Mouse (Mus musculus) neural tube, embryonic 11.5 days (tissue): ENCODE measurements around the gene Wdr93. TPM values are rescaled to one million over a fixed set of nuclear protein-coding genes. Genes with fewer than 3 reads are reported as not detected.

Experiments used
- ATAC-seq: fragments of 200-750 bp; cut with Nextera tagmentation; 2 replicates; pipeline ENCODE4 v1.8.0; 2017; ENCODE audit warnings: moderate number of reproducible peaks, mild to moderate bottlenecking, moderate TSS enrichment, moderate library complexity; ENCODE audit not compliant: insufficient read depth, low FRiP score, low TSS enrichment
- DNase-seq: peaks from one replicate; pipeline ENCODE4 v3.0.0-alpha.2; 2015; ENCODE audit warnings: low spot score
- H3K27ac ChIP-seq: fragments of 300-500 bp; sonication (generic); 2 replicates; pipeline ENCODE4 v1.5.1; 2014; ENCODE audit warnings: low read depth, mild to moderate bottlenecking, low read length
- H3K27me3 ChIP-seq: fragments of 300-500 bp; sonication (generic); 2 replicates; pipeline ENCODE4 v1.6.1; 2014; ENCODE audit warnings: mild to moderate bottlenecking, low read length, mixed read lengths; ENCODE audit not compliant: control insufficient read depth, insufficient read depth
- H3K36me3 ChIP-seq: fragments of 300-500 bp; sonication (generic); 2 replicates; pipeline ENCODE4 v1.6.1; 2014; ENCODE audit warnings: mild to moderate bottlenecking, low read length, moderate library complexity, mixed read lengths; ENCODE audit not compliant: control insufficient read depth, insufficient read depth
- H3K4me1 ChIP-seq: fragments of 300-500 bp; sonication (generic); 2 replicates; pipeline ENCODE4 v1.6.1; 2014; ENCODE audit warnings: low read length, mixed read lengths; ENCODE audit not compliant: control insufficient read depth, insufficient read depth
- H3K4me2 ChIP-seq: fragments of 300-500 bp; sonication (generic); 2 replicates; pipeline ENCODE4 v1.6.1; 2014; ENCODE audit warnings: low read depth, mild to moderate bottlenecking, moderate library complexity
- H3K4me3 ChIP-seq: fragments of 300-500 bp; sonication (generic); 2 replicates; pipeline ENCODE4 v1.5.1; 2014; ENCODE audit warnings: low read depth, low read length
- H3K9ac ChIP-seq: fragments of 300-500 bp; sonication (generic); 2 replicates; pipeline ENCODE4 v1.6.1; 2014; ENCODE audit warnings: mild to moderate bottlenecking, low read length
- H3K9me3 ChIP-seq: fragments of 300-500 bp; sonication (generic); 2 replicates; pipeline ENCODE4 v1.6.1; 2016; ENCODE audit warnings: low read length; ENCODE audit not compliant: control insufficient read depth
- WGBS: fragments of 180-500 bp; shearing (Covaris S2); extraction: QIAGEN DNeasy Blood & Tissue Kit; methylation state at CpG from one replicate; pipeline ENCODE4 v1.1.7; 2014; 5-methylcytosine and 5-hydroxymethylcytosine counted together
- polyA plus RNA-seq: library from polyadenylated mRNA; unstranded; fragments of >200 nt; fragmentation: Nextera tagmentation; extraction: Ambion mirVana; gene quantifications from 2 replicates; pipeline ENCODE4 v1.2.1, GENCODE M21; 2014

Gene Wdr93
- polyA plus RNA-seq, 1 experiment from 2014 or later = 0.45 TPM

GRCm38 (mm10) chr7:79761124-79761876 lies 18.3 kb downstream of the Wdr93 start:
- H3K4me2 ChIP-seq = no peak overlapping the region
- H3K9ac ChIP-seq = no peak overlapping the region
- DNase-seq = no peak
- H3K9me3 ChIP-seq = no peaks in the 10 kb centered on the region
- no peak overlapping the region for H3K27ac ChIP-seq
- H3K4me1 ChIP-seq = no peaks in the 10 kb centered on the region
- 83% methylated on average over 5 of the region's 5 CpGs for WGBS
- H3K36me3 ChIP-seq = no peaks in the 10 kb centered on the region
- no peak overlapping the region for H3K4me3 ChIP-seq
- no peaks in the 10 kb centered on the region for H3K27me3 ChIP-seq
- no peak for ATAC-seq

DNA sequence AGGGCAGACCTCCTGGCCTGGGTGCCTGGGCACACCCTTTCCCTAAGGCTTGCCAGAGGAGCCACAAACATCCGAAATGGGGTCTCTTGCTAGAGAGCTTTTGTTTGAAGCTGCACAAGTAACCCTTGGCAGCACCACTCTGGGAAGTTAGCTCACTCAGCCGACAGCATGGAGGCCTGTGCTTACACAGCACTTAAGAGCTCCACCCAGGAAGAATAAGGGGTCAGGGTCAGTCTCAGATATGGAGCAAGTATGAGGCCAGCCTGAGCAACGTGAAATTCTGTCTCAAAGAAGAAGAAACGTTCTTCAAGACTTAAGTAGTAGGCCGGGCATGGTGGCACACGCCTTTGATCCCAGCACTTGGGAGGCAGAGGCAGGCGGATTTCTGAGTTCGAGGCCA lies 19.1 kb downstream of the Wdr93 start:
- H3K9me3 ChIP-seq = no peaks in the 10 kb centered on the region
- no peaks in the 10 kb centered on the region for H3K36me3 ChIP-seq
- no peaks in the 10 kb centered on the region for H3K4me1 ChIP-seq
- H3K4me2 ChIP-seq = no peak overlapping the region
- DNase-seq = no peak
- H3K4me3 ChIP-seq = no peak overlapping the region
- H3K27ac ChIP-seq = no peak overlapping the region
- WGBS = 85% methylated on average over 8 of the region's 8 CpGs
- H3K27me3 ChIP-seq = no peaks in the 10 kb centered on the region
- ATAC-seq = no peak
- H3K9ac ChIP-seq = no peak overlapping the region

DNA sequence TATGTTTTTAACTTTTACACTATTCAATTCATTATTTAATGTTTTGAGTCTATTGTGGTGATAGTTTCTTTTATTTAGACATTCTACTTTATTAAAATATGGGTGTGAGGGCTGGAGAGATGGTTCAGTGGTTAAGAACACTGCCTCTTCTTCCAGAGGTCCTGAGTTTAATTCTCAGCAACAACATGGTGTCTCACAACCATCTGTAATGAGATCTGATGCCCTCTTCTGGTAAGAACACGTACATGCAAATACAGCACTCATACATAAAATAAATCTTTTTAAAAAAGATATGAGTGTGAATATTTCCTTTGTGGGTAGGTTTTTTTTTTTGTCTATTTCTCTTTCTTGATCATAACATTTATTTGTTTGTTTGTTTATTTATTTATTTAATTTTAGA lies 23.0 kb downstream of the Wdr93 start:
- Histone ChIP-seq H3K9me3 (no peaks in the 10 kb centered on the region), H3K4me2 (no peak overlapping the region), H3K9ac (no peak overlapping the region), H3K36me3 (no peaks in the 10 kb centered on the region), H3K27ac (no peak overlapping the region), H3K4me3 (no peak overlapping the region), H3K27me3 (no peaks in the 10 kb centered on the region), H3K4me1 (no peaks in the 10 kb centered on the region)
- no peak for ATAC-seq
- WGBS = 58% methylated on average over 1 of the region's 1 CpGs
- no peak for DNase-seq

- H3K36me3 ChIP-seq = no peaks in the 10 kb centered on the region
- H3K27ac ChIP-seq = no peak overlapping the region
- WGBS = 87% methylated on average over 3 of the region's 3 CpGs
- DNase-seq (no peak), ATAC-seq (no peak)
- no peak overlapping the region for H3K4me3 ChIP-seq
- no peaks in the 10 kb centered on the region for H3K9me3 ChIP-seq
- H3K4me1 ChIP-seq = no peaks in the 10 kb centered on the region
- no peaks in the 10 kb centered on the region for H3K27me3 ChIP-seq
- H3K4me2 ChIP-seq = no peak overlapping the region
- H3K9ac ChIP-seq = no peak overlapping the region
Observed at GRCm38 (mm10) chr7:79769664-79770063, 26.7 kb downstream of the Wdr93 start.

GRCm38 (mm10) chr7:79771561-79772512 lies 28.9 kb downstream of the Wdr93 start:
- Histone ChIP-seq H3K9me3 (no peaks in the 10 kb centered on the region), H3K27ac (no peak overlapping the region), H3K9ac (no peak overlapping the region), H3K4me2 (no peak overlapping the region), H3K36me3 (no peaks in the 10 kb centered on the region), H3K4me1 (no peaks in the 10 kb centered on the region), H3K4me3 (no peak overlapping the region), H3K27me3 (no peaks in the 10 kb centered on the region)
- DNase-seq (no peak), ATAC-seq (no peak)
- WGBS = 43% methylated on average over 15 of the region's 15 CpGs

DNA sequence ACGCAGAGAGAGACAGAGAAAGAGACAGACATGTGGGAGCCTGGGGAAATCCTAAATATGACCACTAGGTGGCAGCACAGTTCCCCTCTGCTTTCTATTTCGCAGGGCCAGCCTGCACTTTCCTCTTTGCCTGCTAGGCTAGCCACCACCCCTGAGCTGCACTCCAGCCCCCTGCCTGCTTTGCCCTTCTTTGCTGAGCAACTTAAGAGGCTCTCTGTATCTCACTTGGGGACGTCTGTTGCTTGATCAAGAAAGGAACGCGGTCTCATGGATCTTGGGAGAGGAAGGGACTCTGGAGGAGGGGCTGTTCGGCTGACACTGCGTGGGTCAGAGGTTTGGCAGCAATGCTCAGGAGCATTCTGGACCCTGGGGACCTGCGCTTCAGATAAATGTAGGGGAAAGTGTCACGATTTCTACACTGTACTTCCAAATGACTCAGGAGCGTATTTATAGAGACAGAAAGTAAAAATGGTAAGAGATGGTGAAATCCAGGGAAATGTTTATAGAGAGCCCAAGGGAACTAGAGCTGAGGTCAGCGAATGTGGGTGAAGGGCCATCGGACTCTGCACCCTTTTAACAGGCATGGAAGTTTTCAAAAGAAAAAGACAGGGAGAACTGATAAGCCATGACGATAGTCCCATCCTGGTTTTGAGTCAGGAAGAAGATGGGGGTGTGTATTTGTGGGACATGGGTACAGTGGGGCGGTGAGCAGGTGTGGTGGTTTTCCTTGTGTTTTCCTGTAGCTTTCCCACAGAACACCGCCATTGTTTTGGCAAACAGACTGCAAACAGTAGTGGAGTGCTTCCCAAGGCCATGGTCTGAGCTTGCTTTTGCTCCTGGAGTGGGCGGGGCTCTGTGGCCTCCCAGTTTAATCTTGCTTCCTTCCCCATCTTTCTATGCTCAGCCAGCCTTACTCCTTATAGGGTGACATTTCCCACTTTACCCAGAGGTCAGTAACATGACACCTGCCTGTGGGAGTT lies 38.0 kb downstream of the Wdr93 start:
- Histone ChIP-seq H3K36me3 (no peaks in the 10 kb centered on the region), H3K27me3 (no peaks in the 10 kb centered on the region), H3K4me2 (peak overlapping the region; percentile 15), H3K4me3 (no peak overlapping the region), H3K4me1 (no peaks in the 10 kb centered on the region), H3K27ac (no peak overlapping the region), H3K9ac (no peak overlapping the region), H3K9me3 (no peaks in the 10 kb centered on the region)
- ATAC-seq (0 out of 2 replicates have a peak, but pooled peaks have one; percentile 60), DNase-seq (peak; percentile 81)
- WGBS = 33% methylated on average over 16 of the region's 16 CpGs

DNA sequence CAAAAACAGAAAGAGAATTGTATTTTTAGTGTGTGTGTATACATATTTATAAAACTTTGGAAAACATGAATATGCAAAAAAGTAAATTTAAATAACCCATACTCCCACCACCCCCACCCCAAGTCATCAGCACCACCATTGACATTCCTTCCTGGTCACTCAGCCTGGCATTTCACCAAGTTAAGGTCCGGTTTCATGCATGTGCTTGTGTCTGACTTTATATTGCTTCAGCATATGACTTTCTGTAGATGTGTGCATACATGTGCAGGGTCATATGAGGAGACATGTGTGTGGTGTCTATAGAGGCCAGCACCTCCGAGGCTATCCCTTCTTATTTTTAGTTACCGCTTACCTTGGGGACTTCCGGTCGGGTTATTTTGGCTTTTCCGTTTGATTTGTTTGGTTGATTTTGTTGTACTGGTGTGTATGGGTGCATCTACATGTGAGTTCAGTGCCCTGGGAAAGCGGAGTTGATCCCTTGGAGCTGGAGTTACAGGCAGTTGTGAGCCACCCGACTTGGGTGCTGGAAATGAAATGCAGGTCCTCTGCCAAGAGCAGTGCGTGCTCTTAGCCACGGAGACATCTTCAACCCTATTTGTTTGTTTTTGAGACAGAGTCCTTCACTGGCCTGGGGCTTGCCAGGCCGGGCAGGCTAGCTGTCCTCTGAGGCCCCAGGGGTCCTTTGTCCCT lies 39.0 kb downstream of the Wdr93 start:
- ATAC-seq (no peak), DNase-seq (no peak)
- no peak overlapping the region for H3K4me2 ChIP-seq
- H3K27ac ChIP-seq = no peak overlapping the region
- H3K9me3 ChIP-seq = no peaks in the 10 kb centered on the region
- no peak overlapping the region for H3K9ac ChIP-seq
- no peaks in the 10 kb centered on the region for H3K27me3 ChIP-seq
- no peaks in the 10 kb centered on the region for H3K36me3 ChIP-seq
- WGBS = 82% methylated on average over 11 of the region's 11 CpGs
- no peak overlapping the region for H3K4me3 ChIP-seq
- H3K4me1 ChIP-seq = no peaks in the 10 kb centered on the region

- Histone ChIP-seq H3K4me3 (no peak overlapping the region), H3K27ac (no peak overlapping the region), H3K27me3 (no peaks in the 10 kb centered on the region), H3K4me2 (no peak overlapping the region), H3K36me3 (no peaks in the 10 kb centered on the region), H3K4me1 (no peaks in the 10 kb centered on the region), H3K9me3 (no peaks in the 10 kb centered on the region), H3K9ac (no peak overlapping the region)
- DNase-seq (no peak), ATAC-seq (no peak)
- WGBS = 75% methylated on average over 2 of the region's 2 CpGs
Observed at GRCm38 (mm10) chr7:79782516-79782855, 39.5 kb downstream of the Wdr93 start.
